Mouse (Mus musculus) heart, postnatal 0 days (tissue): ENCODE measurements around the gene Opn4. TPM values are rescaled to one million over a fixed set of nuclear protein-coding genes. Genes with fewer than 3 reads are reported as not detected.

Experiments
- ATAC-seq: fragments of 200-750 bp; cut with Nextera tagmentation; 2 replicates; pipeline ENCODE4 v1.8.0; 2017; ENCODE audit warnings: low read depth, moderate number of reproducible peaks, moderate library complexity; ENCODE audit not compliant: insufficient read depth
- DNase-seq: peaks from one replicate; pipeline ENCODE4 v3.0.0-alpha.2; 2016; ENCODE audit warnings: low spot score
- H3K27ac ChIP-seq: fragments of 300-500 bp; sonication (generic); 2 replicates; pipeline ENCODE4 v1.5.1; 2014; ENCODE audit warnings: low read depth, mild to moderate bottlenecking
- H3K27me3 ChIP-seq: fragments of 300-500 bp; sonication (generic); 2 replicates; pipeline ENCODE4 v1.6.1; 2014; ENCODE audit warnings: low read length, mixed read lengths; ENCODE audit not compliant: control insufficient read depth, insufficient read depth
- H3K36me3 ChIP-seq: fragments of 300-500 bp; sonication (generic); replicated peaks from 2 replicates; pipeline ENCODE4 v1.6.1; 2014; ENCODE audit warnings: low read length, mixed read lengths; ENCODE audit not compliant: control insufficient read depth, insufficient read depth
- H3K4me1 ChIP-seq: fragments of 300-500 bp; sonication (generic); 2 replicates; pipeline ENCODE4 v1.6.1; 2014; ENCODE audit warnings: antibody characterized with exemption; ENCODE audit not compliant: control insufficient read depth, insufficient read depth
- H3K4me2 ChIP-seq: fragments of 300-500 bp; sonication (generic); 2 replicates; pipeline ENCODE4 v1.6.1; 2014; ENCODE audit warnings: low read depth, mild to moderate bottlenecking, low read length, moderate library complexity
- H3K4me3 ChIP-seq: fragments of 300-500 bp; sonication (generic); 2 replicates; pipeline ENCODE4 v1.5.1; 2014; ENCODE audit warnings: low read depth, low read length
- H3K9ac ChIP-seq: fragments of 300-500 bp; sonication (generic); replicated peaks from 2 replicates; pipeline ENCODE4 v1.6.1; 2014; ENCODE audit warnings: low read depth, low read length, mixed read lengths
- H3K9me3 ChIP-seq: fragments of 300-500 bp; sonication (generic); replicated peaks from 2 replicates; pipeline ENCODE4 v1.6.1; 2016; ENCODE audit warnings: low read length; ENCODE audit not compliant: control insufficient read depth
- CTCF ChIP-seq: IDR thresholded peaks from 2 replicates; pipeline ENCODE4 v1.5.1; 2016; ENCODE audit warnings: antibody characterized with exemption, control low read depth, low read depth
- EP300 ChIP-seq: IDR thresholded peaks from 2 replicates; pipeline ENCODE4 v1.6.1; 2016; ENCODE audit warnings: antibody characterized with exemption, low read depth
- WGBS: fragments of 180-500 bp; shearing (Covaris S2); extraction: QIAGEN DNeasy Blood & Tissue Kit; methylation state at CpG from one replicate; pipeline ENCODE4 v1.1.7; 2014; 5-methylcytosine and 5-hydroxymethylcytosine counted together
- polyA plus RNA-seq: library from polyadenylated mRNA; unstranded; fragments of >200 nt; fragmentation: Nextera tagmentation; extraction: Ambion mirVana; gene quantifications from 2 replicates; pipeline ENCODE4 v1.2.1, GENCODE M21; 2015
- total RNA-seq: library from RNA; depleted of rRNA; stranded (reverse); fragments of >200 nt; gene quantifications from 2 replicates; pipeline ENCODE4 v1.2.3, GENCODE M21; 2014; ENCODE audit warnings: low replicate concordance; rRNA removed

The Opn4 gene
- 5.9 and 8.6 TPM in 2 replicates for total RNA-seq
- polyA plus RNA-seq: 8.4 and 8.7 TPM in 2 replicates

GRCm38 (mm10) chr14:34599941-34600340 lies at the start of gene Opn4:
Opn4 (minus strand) TSS chr14:34600142.
- Histone ChIP-seq H3K4me1 (peaks cover 15% of the 10 kb centered on the region), H3K27me3 (no peaks in the 10 kb centered on the region), H3K4me3 (no peak within 1 kb of the TSS), H3K9ac (no peak within 1 kb of the TSS), H3K4me2 (no peak within 1 kb of the TSS), H3K27ac (no peak within 1 kb of the TSS), H3K9me3 (no peaks in the 10 kb centered on the region), H3K36me3 (no peaks in the 10 kb centered on the region)
- no peak for DNase-seq
- TF ChIP-seq CTCF (no peak), EP300 (no peak)
- no peak for ATAC-seq
- WGBS: 87% methylated on average over 8 of the region's 8 CpGs

- TF ChIP-seq EP300 (no peak), CTCF (no peak)
Observed at GRCm38 (mm10) chr14:34647870-34648475, 48.0 kb upstream of the Opn4 start.

GRCm38 (mm10) chr14:34644140-34644539 lies 44.2 kb upstream of the Opn4 start:
- no peak overlapping the region for H3K9ac ChIP-seq
- no peaks in the 10 kb centered on the region for H3K9me3 ChIP-seq
- TF ChIP-seq EP300: no peak
- TF ChIP-seq CTCF: no peak
- no peaks in the 10 kb centered on the region for H3K27me3 ChIP-seq
- no peak overlapping the region for H3K27ac ChIP-seq
- no peak overlapping the region for H3K4me3 ChIP-seq
- ATAC-seq (no peak), DNase-seq (no peak)
- no peaks in the 10 kb centered on the region for H3K36me3 ChIP-seq
- no peak overlapping the region for H3K4me2 ChIP-seq
- WGBS: 61% methylated on average over 7 of the region's 7 CpGs
- 0 out of 2 replicates have a peak, but pooled peaks cover 5% of the 10 kb centered on the region for H3K4me1 ChIP-seq

More at GRCm38 (mm10) chr14:34647870-34648475, 48.0 kb upstream of the Opn4 start:
- Histone ChIP-seq H3K4me2 (no peak overlapping the region), H3K9ac (no peak overlapping the region), H3K4me3 (no peak overlapping the region), H3K36me3 (no peaks in the 10 kb centered on the region), H3K27ac (no peak overlapping the region), H3K4me1 (0 out of 2 replicates have a peak, but pooled peaks cover 7% of the 10 kb centered on the region), H3K27me3 (no peaks in the 10 kb centered on the region), H3K9me3 (no peaks in the 10 kb centered on the region)
- DNase-seq (no peak), ATAC-seq (no peak)
- WGBS: 74% methylated on average over 8 of the region's 8 CpGs

- Histone ChIP-seq H3K27me3 (no peaks in the 10 kb centered on the region), H3K4me2 (no peak overlapping the region), H3K4me1 (no peaks in the 10 kb centered on the region), H3K4me3 (no peak overlapping the region), H3K9me3 (no peaks in the 10 kb centered on the region), H3K27ac (no peak overlapping the region), H3K9ac (no peak overlapping the region), H3K36me3 (no peaks in the 10 kb centered on the region)
- WGBS: 82% methylated on average over 6 of the region's 6 CpGs
- no peak for DNase-seq
- no peak for ATAC-seq
- TF ChIP-seq CTCF (no peak), EP300 (no peak)
Observed at GRCm38 (mm10) chr14:34635721-34636120, 35.8 kb upstream of the Opn4 start.

GRCm38 (mm10) chr14:34635192-34635591 lies 35.2 kb upstream of the Opn4 start:
- DNase-seq (no peak), ATAC-seq (no peak)
- Histone ChIP-seq H3K27ac (no peak overlapping the region), H3K9ac (no peak overlapping the region), H3K4me1 (no peaks in the 10 kb centered on the region), H3K4me3 (no peak overlapping the region), H3K36me3 (no peaks in the 10 kb centered on the region), H3K9me3 (no peaks in the 10 kb centered on the region), H3K27me3 (no peaks in the 10 kb centered on the region), H3K4me2 (no peak overlapping the region)
- no peak for TF ChIP-seq CTCF
- no peak for TF ChIP-seq EP300
- WGBS: 37% methylated on average over 7 of the region's 7 CpGs
